Mouse (Mus musculus) E14TG2a.4 (cell line): Measurements from ENCODE around the gene Xylt1.

Source experiments
- CTCF ChIP-seq: conservative IDR thresholded peaks from 2 replicates; pipeline ENCODE4 v1.5.1; 2014; ENCODE audit warnings: low read length
- NANOG ChIP-seq: IDR thresholded peaks from 2 replicates; pipeline ENCODE4 v1.6.1; 2014; ENCODE audit warnings: borderline replicate concordance, low read length, mixed read lengths
- POU5F1 ChIP-seq: IDR thresholded peaks from 2 replicates; pipeline ENCODE4 v1.6.1; 2014; ENCODE audit warnings: low read length, borderline replicate concordance

GRCm38 (mm10) chr7:117356316-117356715 is 24.5 kb upstream of the Xylt1 start:
- TF ChIP-seq CTCF (no peak), POU5F1 (no peak), NANOG (no peak)
